Comparison of ENCODE assay signal across 8 mouse cellular contexts in genomic region chr6:82774321-82774764, GRCm38 (mm10). TPM values are rescaled to one million over a fixed set of nuclear protein-coding genes. Genes with fewer than 3 reads are reported as not detected.
DNase-seq lines count a peak whose midpoint lies in the region; ATAC-seq and TF ChIP-seq lines count a peak whose summit lies in the region.

Gene Hk2, minus strand, starts transcription at chr6:82774454.

- peaks cover 45% of the 10 kb centered on the region for H3K4me1 ChIP-seq in hindbrain, embryonic 10.5 days (replicated peaks)
- H3K4me1 ChIP-seq in lung, embryonic 16.5 days (replicated peaks; ENCODE audit: control insufficient read depth, insufficient read depth, low read length), result peaks cover 10% of the 10 kb centered on the region
- H3K4me1 ChIP-seq in thymus, adult 2 months (replicated peaks; ENCODE audit: control insufficient read depth, insufficient read depth, low read length), result peaks cover 26% of the 10 kb centered on the region

- H3K9ac ChIP-seq in lung, embryonic 16.5 days (ENCODE audit: low read length), result peak within 1 kb of the TSS; percentile 71

- under 1% methylated on average over 39 of the region's 39 CpGs for WGBS in hindbrain, embryonic 10.5 days
- WGBS in lung, embryonic 16.5 days, result under 1% methylated on average over 38 of the region's 39 CpGs
- WGBS in thymus, adult 2 months, result under 1% methylated on average over 39 of the region's 39 CpGs

- no peaks in the 10 kb centered on the region for H3K36me3 ChIP-seq in hindbrain, embryonic 10.5 days
- H3K36me3 ChIP-seq in lung, embryonic 16.5 days (ENCODE audit: control insufficient read depth, insufficient read depth, low read length), result no peaks in the 10 kb centered on the region
- no peaks in the 10 kb centered on the region for H3K36me3 ChIP-seq in thymus, adult 2 months (ENCODE audit: control insufficient read depth, insufficient read depth, low read length)

- peaks cover 10% of the 10 kb centered on the region for H3K27me3 ChIP-seq in hindbrain, embryonic 10.5 days (ENCODE audit: insufficient read depth, poor library complexity, severe bottlenecking)
- peaks cover 2% of the 10 kb centered on the region; the same call in 1 of the 2 replicates for H3K27me3 ChIP-seq in lung, embryonic 16.5 days (ENCODE audit: control insufficient read depth, insufficient read depth, low read depth, low read length)
- H3K27me3 ChIP-seq in thymus, adult 2 months (ENCODE audit: control insufficient read depth, insufficient read depth, low read length), result no peaks in the 10 kb centered on the region

- peak within 1 kb of the TSS; percentile 77 for H3K4me3 ChIP-seq in hindbrain, embryonic 10.5 days
- H3K4me3 ChIP-seq in lung, embryonic 16.5 days (ENCODE audit: low read length), result peak within 1 kb of the TSS; percentile 58
- H3K4me3 ChIP-seq in thymus, adult 2 months (ENCODE audit: control insufficient read depth, insufficient read depth, low read length), result peak within 1 kb of the TSS; percentile 49

- H3K4me2 ChIP-seq in lung, embryonic 16.5 days (ENCODE audit: low read depth, low read length), result peak within 1 kb of the TSS; percentile 96

- peak; percentile 29; the same call in 1 of the 2 replicates for TF ChIP-seq POLR2A in thymus, adult 2 months (IDR thresholded peaks at IDR 0.05; ENCODE audit: control insufficient read depth, extremely low read depth, insufficient read depth, low read length, poor library complexity)

- 0 out of 2 replicates have a peak, but pooled peaks have one; percentile 44 for TF ChIP-seq CTCF in thymus, adult 2 months (IDR thresholded peaks at IDR 0.05; ENCODE audit: borderline replicate concordance, control insufficient read depth, extremely low read depth, insufficient read depth, low read length, poor library complexity)

- ATAC-seq in lung, embryonic 16.5 days (ENCODE audit: low read depth), result peak; percentile 97

- DNase-seq in Muller cell, postnatal 12 days (ENCODE audit: inconsistent ontology term), result peak; percentile 98
- peak; percentile 51 for DNase-seq in cerebellum, adult 9-11 months
- peak; percentile 41 to 73 for DNase-seq in frontal cortex, adult 2 months (ENCODE audit: extremely low spot score in 1 of 2, low spot score in 1 of 2)
- DNase-seq in hindbrain, embryonic 10.5 days (ENCODE audit: low spot score), result peak; percentile 91
- DNase-seq in layer of hippocampus, adult 9-11 months, result peak; percentile 94
- peak; percentile 90 for DNase-seq in ovary, adult 18-20 months (ENCODE audit: low spot score)
- peak; percentile 80 for DNase-seq in thymus, adult 2 months

- peak within 1 kb of the TSS; percentile 89 for H3K27ac ChIP-seq in hindbrain, embryonic 10.5 days
- peak within 1 kb of the TSS; percentile 88 for H3K27ac ChIP-seq in lung, embryonic 16.5 days (ENCODE audit: low read length)
- H3K27ac ChIP-seq in thymus, adult 2 months (ENCODE audit: control insufficient read depth, insufficient read depth, low read length), result no peak within 1 kb of the TSS

- H3K9me3 ChIP-seq in hindbrain, embryonic 10.5 days, result no peaks in the 10 kb centered on the region
- no peaks in the 10 kb centered on the region for H3K9me3 ChIP-seq in lung, embryonic 16.5 days (ENCODE audit: control insufficient read depth, low read length)

RNA-seq across cellular contexts. Expression of gene Hk2, which starts in this region (rescaled TPM):
- 2.6 and 2.9 TPM in 2 replicates for polyA plus RNA-seq in frontal cortex, adult 2 months (2012; rRNA removed)
- polyA plus RNA-seq in hindbrain, embryonic 10.5 days (2016; fragmentation: Nextera tagmentation; extraction: Ambion mirVana), result 18.7 and 32.0 TPM in 2 replicates
- 12.7 and 16.7 TPM in 2 replicates for polyA plus RNA-seq in lung, embryonic 16.5 days (2015; fragmentation: Nextera tagmentation; extraction: Ambion mirVana)
- 6.7 TPM in 2 replicates for polyA plus RNA-seq in thymus, adult 2 months (2012; rRNA removed)
